18 mouse cellular contexts compared by ENCODE assay signal in genomic region chr13:38537521-38537920, GRCm38 (mm10).
"Had no signal": no experiment of that assay in that cellular context is flagged by ENCODE, and none has a peak within 500 bp of the region (broad histone marks: within the 10 kb centered on the region; RNA-seq: fewer than 3 reads in every experiment).

No protein-coding gene starts in this region.

- H3K36me3 ChIP-seq: kidney, embryonic 15.5 days; limb, embryonic 12.5 days; liver, embryonic 13.5 days; midbrain, embryonic 12.5 days; neural tube, embryonic 12.5 days; stomach, embryonic 15.5 days had no signal

- ATAC-seq: liver, postnatal 0 days had no signal

- H3K9me3 ChIP-seq: kidney, embryonic 15.5 days; limb, embryonic 12.5 days; liver, embryonic 13.5 days; megakaryocyte, embryonic 14.5 days; midbrain, embryonic 12.5 days; neural tube, embryonic 12.5 days; stomach, embryonic 15.5 days had no signal

- H3K4me2 ChIP-seq: kidney, embryonic 15.5 days; limb, embryonic 12.5 days; liver, embryonic 13.5 days; midbrain, embryonic 12.5 days; neural tube, embryonic 12.5 days; stomach, embryonic 15.5 days had no signal

- H3K27ac ChIP-seq: kidney, embryonic 15.5 days; left cerebral cortex, adult 2 months; limb, embryonic 12.5 days; liver, embryonic 13.5 days; macrophage; midbrain, embryonic 12.5 days; neural tube, embryonic 12.5 days; stomach, embryonic 15.5 days had no signal

- DNase-seq: kidney, adult 2 months; kidney, postnatal 14 days; liver; liver, embryonic 13.5 days; lung, postnatal 10 days; retina, postnatal 1 day; right cerebral cortex, postnatal 4 days; spleen, adult 18-20 months; thymus, postnatal 36 days had no signal

- H3K27me3 ChIP-seq: kidney, embryonic 15.5 days; limb, embryonic 12.5 days; midbrain, embryonic 12.5 days; neural tube, embryonic 12.5 days; stomach, embryonic 15.5 days had no signal

- H3K4me3 ChIP-seq: kidney, embryonic 15.5 days; left cerebral cortex, adult 2 months; limb, embryonic 12.5 days; liver, embryonic 13.5 days; megakaryocyte, embryonic 14.5 days; midbrain, embryonic 12.5 days; neural tube, embryonic 12.5 days; stomach, embryonic 15.5 days had no signal

- H3K4me1 ChIP-seq: limb, embryonic 12.5 days; midbrain, embryonic 12.5 days; neural tube, embryonic 12.5 days had no signal

- H3K9ac ChIP-seq: kidney, embryonic 15.5 days; limb, embryonic 12.5 days; liver, embryonic 13.5 days; liver, postnatal 0 days; midbrain, embryonic 12.5 days; neural tube, embryonic 12.5 days; stomach, embryonic 15.5 days had no signal
